Mouse (Mus musculus) v-Abl transformed pro-B cells (cell line): ENCODE data around the gene Drc7.
"Not testable (repeated sequence)": the region's sequence is repeated elsewhere in the genome, so short reads cannot be mapped to it uniquely, and the experiment has no call there.

Experiments used
- in situ Hi-C, 2 experiments: fragments of 400-800 bp; cut with MboI; formaldehyde crosslinking; loops; one replicate each; pipeline ENCODE4 v1.15.1; 2025; ENCODE audit not compliant: unreplicated experiment in 2 of 2

Gene Drc7

GRCm38 (mm10) chr8:95054927-95055510 is at the start of gene Drc7:
Drc7 (plus strand) TSS chr8:95055103.
- in situ Hi-C loops, result loop anchor here (5.0 to 25.0 kb wide), 3 partner anchors 33 to 103 kb away; partner anchors contain the start of gene Adgrg1 (in 1 of the 2)

- in situ Hi-C loops, result loop anchor here in 1 of 2 experiments (5.0 kb wide), 1 partner anchor 190 kb away; the partner anchor contains the start of gene Kifc3
These were observed 42.4 kb upstream of the Drc7 start for GRCm38 (mm10) chr8:95012442-95012919.

- in situ Hi-C loops, result no loop called here
These were observed 39.0 kb upstream of the Drc7 start for GRCm38 (mm10) chr8:95015866-95016265.

- in situ Hi-C loops, result no loop called here
These were observed 38.2 kb upstream of the Drc7 start for GRCm38 (mm10) chr8:95016684-95017083.

DNA sequence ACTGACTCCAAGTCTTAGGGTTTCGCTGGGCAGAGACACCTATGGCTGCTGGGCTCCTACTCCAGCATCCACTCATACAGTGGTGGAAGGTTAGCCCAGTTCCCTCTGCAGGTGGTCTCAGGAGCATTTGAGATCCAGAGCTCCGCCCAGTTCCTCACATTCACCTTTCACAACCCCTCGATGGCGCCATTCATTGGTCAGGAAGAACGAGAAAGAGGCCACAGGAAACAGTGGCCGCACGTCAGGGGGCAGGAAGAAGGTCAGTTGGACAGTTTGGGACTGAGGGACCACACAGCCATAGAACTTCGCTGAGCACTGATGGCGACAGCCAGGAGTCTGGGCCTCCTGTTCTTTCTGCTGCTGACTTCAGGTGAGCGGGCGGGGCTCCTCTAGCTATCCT is 37.5 kb upstream of the Drc7 start, which contains the start of gene Adgrg3:
Gene Adgrg3, plus strand, starts transcription at position 242 of the 400 bp plus-strand sequence.
- in situ Hi-C loops, result no loop called here

- in situ Hi-C loops, result no loop called here
These were observed 36.8 kb upstream of the Drc7 start for GRCm38 (mm10) chr8:95017969-95018635.

DNA sequence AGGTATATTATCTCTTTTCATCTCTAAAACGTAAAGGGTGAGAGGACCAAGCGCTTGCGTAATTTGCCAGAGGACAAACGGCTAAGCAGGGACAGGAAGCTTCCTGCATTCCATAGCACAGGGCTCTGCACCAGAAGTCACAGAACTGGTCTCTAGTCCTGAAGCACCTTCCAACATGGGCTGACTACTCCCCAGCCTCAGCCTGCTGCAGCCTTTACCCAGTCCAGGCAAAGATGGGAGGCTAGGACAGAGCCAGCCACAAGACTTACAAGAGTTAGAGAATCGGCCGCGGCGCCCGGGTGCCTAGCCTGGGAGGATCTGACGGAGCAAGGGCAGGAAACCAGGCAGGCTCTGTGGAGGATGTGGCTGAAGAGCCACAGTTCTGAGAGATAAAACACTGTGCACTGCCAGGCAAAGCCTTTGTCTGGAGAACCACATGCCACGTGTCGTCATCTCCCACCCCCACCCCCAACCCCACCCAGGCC is 34.6 kb upstream of the Drc7 start:
- in situ Hi-C loops, result loop anchor here (5.0 kb wide), 2 partner anchors 37 to 182 kb away; partner anchors contain the start of genes Drc7 (in 1 of the 2) and Kifc3 (in 1 of the 2)

DNA sequence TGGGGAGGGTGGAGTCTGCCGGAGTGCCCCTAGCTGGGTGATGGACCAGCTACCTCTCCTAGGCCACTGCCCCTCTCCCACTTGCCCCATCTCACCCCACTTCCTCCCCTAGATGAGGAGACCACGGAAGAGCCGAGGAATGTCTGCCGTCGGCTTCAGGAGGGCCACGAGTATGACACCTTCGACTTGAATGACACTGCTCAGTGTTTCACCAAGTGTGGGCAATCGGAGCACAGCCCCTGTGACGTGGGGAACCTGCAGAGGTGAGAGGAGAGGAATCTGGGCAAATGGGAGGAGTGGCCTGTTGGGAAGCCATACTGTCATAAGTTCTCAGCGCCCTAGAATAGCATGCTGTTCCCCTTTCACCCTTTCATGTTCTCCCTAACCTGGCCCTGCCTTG is 34.1 kb upstream of the Drc7 start:
- in situ Hi-C loops, result loop anchor here (5.0 kb wide), 2 partner anchors 36 to 181 kb away; partner anchors contain the start of genes Drc7 (in 1 of the 2) and Kifc3 (in 1 of the 2)

DNA sequence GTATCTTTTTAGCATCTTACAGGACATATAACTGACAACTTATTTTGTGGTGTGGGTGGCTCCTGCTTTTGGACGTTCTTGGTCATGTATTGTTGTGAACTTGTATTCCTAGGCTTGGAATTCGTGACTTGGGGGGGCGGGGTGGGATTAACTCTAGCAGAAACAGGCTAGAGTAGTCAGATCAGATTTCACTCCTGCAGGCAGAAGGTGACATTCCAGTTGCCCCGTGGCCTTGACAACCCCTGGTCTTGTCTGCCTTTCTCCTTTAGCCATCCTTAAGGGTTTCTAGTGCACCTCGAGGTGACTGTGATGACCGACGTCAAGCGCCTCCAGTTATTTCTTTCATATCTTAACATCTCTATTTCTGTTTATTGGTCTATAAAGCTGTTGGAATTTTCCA is 31.7 kb upstream of the Drc7 start:
- in situ Hi-C loops, result loop anchor here (5.0 kb wide), 2 partner anchors 34 to 179 kb away; partner anchors contain the start of genes Drc7 (in 1 of the 2) and Kifc3 (in 1 of the 2)

DNA sequence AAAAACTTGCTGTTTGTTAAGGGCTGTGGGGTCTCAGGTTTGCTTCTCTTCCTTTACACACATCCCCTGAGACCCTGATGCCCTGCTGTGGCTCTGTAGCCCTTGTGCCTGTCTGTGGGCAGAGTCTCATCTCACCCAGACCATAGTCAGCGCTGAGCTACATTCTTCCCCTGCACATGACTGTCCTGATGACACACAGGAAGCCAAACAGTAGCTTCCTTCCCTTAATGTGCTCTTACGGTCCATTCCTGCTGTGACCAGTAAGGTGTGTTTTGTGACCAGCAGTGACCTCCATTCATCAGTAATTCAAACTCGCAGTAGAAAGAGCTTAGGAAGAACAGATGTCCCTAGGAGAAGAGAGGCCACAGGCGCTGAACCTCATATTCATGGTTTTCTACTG is 30.5 kb upstream of the Drc7 start:
- in situ Hi-C loops, result loop anchor here (5.0 kb wide), 2 partner anchors 33 to 178 kb away; partner anchors contain the start of genes Drc7 (in 1 of the 2) and Kifc3 (in 1 of the 2)

DNA sequence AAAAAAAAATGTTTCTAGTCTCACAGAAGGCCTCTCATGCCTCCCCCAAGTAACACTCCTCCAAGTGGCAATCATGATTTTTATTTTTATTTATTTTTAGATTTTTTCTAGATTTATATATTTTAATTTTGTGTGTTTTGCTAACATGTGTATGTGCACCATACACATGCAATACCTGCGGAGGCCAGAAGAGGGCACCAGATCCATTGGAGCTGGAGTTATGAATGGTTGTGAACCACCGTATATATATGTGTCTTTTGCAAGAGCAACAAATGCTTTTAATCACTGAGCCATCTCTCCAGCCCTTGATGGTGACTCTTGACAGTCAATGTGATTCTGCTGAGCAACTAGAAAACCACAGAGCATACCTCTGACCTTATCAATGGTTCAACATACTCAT is 29.5 kb upstream of the Drc7 start:
- in situ Hi-C loops, result no loop called here

DNA sequence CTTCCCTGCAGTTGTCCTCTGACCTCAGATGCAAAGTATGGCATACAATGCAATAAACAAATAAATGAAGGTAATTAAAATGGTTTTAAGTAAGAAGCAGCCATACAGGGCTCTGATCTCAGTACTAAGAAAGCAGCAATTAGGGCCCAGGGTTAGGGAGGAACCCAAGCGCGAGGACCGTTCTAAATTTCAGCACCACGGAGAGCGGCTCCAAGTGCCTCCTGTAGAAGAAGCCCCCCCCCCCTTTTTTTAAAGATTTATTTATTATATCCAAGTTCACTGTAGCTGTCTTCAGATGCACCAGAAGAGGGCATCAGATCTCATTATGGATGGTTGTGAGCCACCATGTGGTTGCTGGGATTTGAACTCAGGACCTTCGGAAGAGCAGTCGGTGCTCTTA is 26.5 kb upstream of the Drc7 start:
- in situ Hi-C loops, result not testable (repeated sequence)

GRCm38 (mm10) chr8:95037106-95037925 is 17.6 kb upstream of the Drc7 start:
- in situ Hi-C loops, result no loop called here

- in situ Hi-C loops, result loop anchor here in 1 of 2 experiments (10.0 kb wide), 1 partner anchor 687 kb away; no protein-coding TSS in a partner anchor
These were observed 12.8 kb upstream of the Drc7 start for GRCm38 (mm10) chr8:95041883-95042784.

GRCm38 (mm10) chr8:95044811-95045210 is 10.1 kb upstream of the Drc7 start:
- in situ Hi-C loops, result loop anchor here in 1 of 2 experiments (10.0 kb wide), 1 partner anchor 690 kb away; no protein-coding TSS in a partner anchor

DNA sequence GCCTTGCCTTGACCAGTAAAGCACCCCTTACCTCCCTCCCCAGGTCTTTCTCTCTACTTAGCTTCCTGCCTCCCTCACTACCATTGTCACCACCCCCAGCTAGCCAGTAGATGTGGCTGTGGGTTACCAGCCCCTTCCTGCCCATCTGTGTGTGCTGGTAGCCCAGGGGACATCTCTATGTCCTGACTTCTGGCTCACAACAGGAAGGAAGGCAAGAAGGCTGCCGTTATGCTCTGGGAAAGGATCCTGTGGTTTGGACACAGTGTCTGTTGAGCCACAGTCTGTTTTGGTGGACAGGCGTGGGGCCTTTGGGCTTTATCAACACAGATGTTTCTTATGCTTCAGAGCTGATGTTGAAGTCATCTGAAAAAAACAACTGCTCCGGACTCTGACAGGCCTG is 7.9 kb upstream of the Drc7 start:
- in situ Hi-C loops, result loop anchor here in 1 of 2 experiments (10.0 kb wide), 1 partner anchor 692 kb away; no protein-coding TSS in a partner anchor

- in situ Hi-C loops, result loop anchor here in 1 of 2 experiments (10.0 kb wide), 1 partner anchor 693 kb away; no protein-coding TSS in a partner anchor
These were observed 6.8 kb upstream of the Drc7 start for GRCm38 (mm10) chr8:95047884-95048680.

DNA sequence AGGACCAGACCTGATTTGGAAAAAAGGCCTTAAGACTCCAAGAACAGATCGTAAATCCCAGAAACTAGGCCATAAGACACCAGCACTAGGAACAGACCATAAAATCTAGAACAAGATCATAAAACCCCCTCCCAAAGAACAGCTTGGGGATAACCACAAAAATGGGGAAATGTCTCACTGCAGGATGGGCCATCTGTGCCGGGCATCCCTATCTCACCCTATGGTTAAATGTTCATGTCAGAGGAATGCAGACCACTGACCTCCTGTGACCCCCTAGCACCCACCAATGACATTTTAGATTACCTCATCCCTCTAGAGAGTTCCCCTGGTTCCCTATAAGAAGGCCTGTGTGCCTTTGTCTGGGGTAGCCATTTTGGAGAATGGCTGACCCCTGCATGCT is 5.3 kb upstream of the Drc7 start:
- in situ Hi-C loops, result loop anchor here (10.0 to 25.0 kb wide), 2 partner anchors 87 to 695 kb away; partner anchors contain the start of gene Adgrg1 (in 1 of the 2)
